9 mouse cellular contexts compared by ENCODE assay signal in the genomic region with DNA sequence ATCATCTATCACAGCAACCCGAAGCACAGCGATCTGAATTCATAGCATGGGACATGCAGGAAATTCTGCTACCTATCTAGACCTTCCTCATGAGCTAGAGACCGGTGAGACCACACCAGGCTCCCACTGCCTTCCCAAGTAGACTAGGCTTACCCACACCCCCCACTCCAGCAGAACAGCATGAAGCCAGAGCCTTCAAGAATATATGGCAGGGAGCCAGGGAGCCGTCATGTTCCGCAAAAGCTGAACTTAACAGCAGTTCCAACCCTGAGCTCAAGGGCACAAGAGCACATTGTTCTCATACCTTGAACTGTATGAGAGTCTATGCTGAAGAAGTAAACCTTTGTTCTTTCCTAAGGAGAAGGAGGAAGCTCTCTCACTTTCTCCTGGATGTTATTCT. TPM values are rescaled to one million over a fixed set of nuclear protein-coding genes. Genes with fewer than 3 reads are reported as not detected.
DNase-seq lines count a peak whose midpoint lies in the region; ATAC-seq lines count a peak whose summit lies in the region.
"Had no signal": no experiment of that assay in that cellular context is flagged by ENCODE, and none has a peak within 500 bp of the region (broad histone marks: within the 10 kb centered on the region; RNA-seq: fewer than 3 reads in every experiment).

No protein-coding gene starts in this region.

- H3K9me3 ChIP-seq in forebrain, embryonic 16.5 days (ENCODE audit: control insufficient read depth, low read length) = no peaks in the 10 kb centered on the region

- H3K27ac ChIP-seq in forebrain, embryonic 16.5 days (ENCODE audit: low read length) = peak overlapping the region; percentile 37; the same call in 1 of the 2 replicates

- peaks cover 11% of the 10 kb centered on the region for H3K4me1 ChIP-seq in forebrain, embryonic 16.5 days (replicated peaks; ENCODE audit: control insufficient read depth, insufficient read depth, low read length)

- H3K27me3 ChIP-seq in forebrain, embryonic 16.5 days (replicated peaks; ENCODE audit: control insufficient read depth, insufficient read depth, low read length) = no peaks in the 10 kb centered on the region

- no peak overlapping the region for H3K9ac ChIP-seq in forebrain, embryonic 16.5 days (replicated peaks; ENCODE audit: low read depth, low read length)

- peak; percentile 75 for ATAC-seq in forebrain, embryonic 16.5 days

- H3K36me3 ChIP-seq in forebrain, embryonic 16.5 days (ENCODE audit: control insufficient read depth, insufficient read depth) = no peaks in the 10 kb centered on the region

- peak; percentile 35 for DNase-seq in adrenal gland, adult 2 months
- DNase-seq in adrenal gland, adult 8-10 months = no peak
- DNase-seq in kidney, postnatal 10 days = peak; percentile 26
- DNase-seq in kidney, postnatal 25 days = no peak
- DNase-seq in lung, postnatal 36 days = peak; percentile 85
- DNase-seq in spleen, postnatal 4 days (ENCODE audit: low spot score in 2 of 2) = no peak
- no peak for DNase-seq in urinary bladder, postnatal 4 days (ENCODE audit: low spot score in 2 of 2)

- H3K4me2 ChIP-seq in forebrain, embryonic 16.5 days (ENCODE audit: low read length) = peak overlapping the region; percentile 25

- H3K4me3 ChIP-seq in forebrain, embryonic 16.5 days (replicated peaks; ENCODE audit: low read length) = no peak overlapping the region

- 45% methylated on average over 5 of the region's 5 CpGs for WGBS in forebrain, embryonic 16.5 days

RNA-seq across cellular contexts. Expression of a gene that starts 32.4 kb away (rescaled TPM):
- total RNA-seq in adrenal gland, adult 2 months (2021) = 1 to 10 TPM; 1.7 to 2.3 TPM
- polyA plus RNA-seq in adrenal gland, adult 2 months (2012; rRNA removed) = 1.6 and 2.5 TPM in 2 replicates
- total RNA-seq in adrenal gland, adult 8-10 months (2022) = 1 to 10 TPM; 2.2 to 4.2 (median 3.5) TPM
- 2.6 and 3.5 TPM in 2 replicates for polyA plus RNA-seq in forebrain, embryonic 16.5 days (2015; fragmentation: Nextera tagmentation; extraction: Ambion mirVana)
- total RNA-seq: monocyte, adult 5-6 weeks had no signal

Comparison
In these comparisons a context has a peak if more than half of its experiments do, and no peak if none do; other contexts are left out.
1. DNase-seq: peak in adrenal gland, adult 2 months (single experiment), kidney, postnatal 10 days (single experiment) and lung, postnatal 36 days (single experiment); none in adrenal gland, adult 8-10 months (single experiment), kidney, postnatal 25 days (0 of 2), spleen, postnatal 4 days (0 of 2) and urinary bladder, postnatal 4 days (0 of 2).